Mouse (Mus musculus): ENCODE measurements around the gene Bbip1. TPM values are rescaled to one million over a fixed set of nuclear protein-coding genes. Genes with fewer than 3 reads are reported as not detected.

The Bbip1 gene
- polyA plus RNA-seq, 1 experiment from 2014 or later, result 82.9 TPM

- no peak overlapping the region for H3K9ac ChIP-seq
- 0 out of 2 replicates have a peak, but pooled peaks cover under 1% of the 10 kb centered on the region for H3K4me1 ChIP-seq
- no peak overlapping the region for H3K4me2 ChIP-seq
- no peak overlapping the region for H3K27ac ChIP-seq
- no peaks in the 10 kb centered on the region for H3K27me3 ChIP-seq
- ATAC-seq (ENCODE audit: insufficient number of reproducible peaks, insufficient read depth, low FRiP score, low TSS enrichment, low read depth), result no peak
- H3K4me3 ChIP-seq, result no peak overlapping the region
- H3K36me3 ChIP-seq, result no peaks in the 10 kb centered on the region; the same call in 1 of the 2 replicates
- 86% methylated on average over 4 of the region's 4 CpGs for WGBS
- H3K9me3 ChIP-seq, result no peaks in the 10 kb centered on the region
These were observed 18.1 kb upstream of the Bbip1 start for GRCm38 (mm10) chr19:53962511-53962910.

- H3K36me3 ChIP-seq, result no peaks in the 10 kb centered on the region; the same call in 1 of the 2 replicates
- H3K4me3 ChIP-seq, result no peak overlapping the region
- no peaks in the 10 kb centered on the region for H3K9me3 ChIP-seq
- ATAC-seq (ENCODE audit: insufficient number of reproducible peaks, insufficient read depth, low FRiP score, low TSS enrichment, low read depth), result no peak
- 91% methylated on average over 2 of the region's 2 CpGs for WGBS
- no peak overlapping the region for H3K27ac ChIP-seq
- H3K27me3 ChIP-seq, result no peaks in the 10 kb centered on the region
- H3K4me1 ChIP-seq, result peaks cover 7% of the 10 kb centered on the region
- H3K4me2 ChIP-seq, result no peak overlapping the region
- no peak overlapping the region for H3K9ac ChIP-seq
These were observed 13.1 kb upstream of the Bbip1 start for GRCm38 (mm10) chr19:53957513-53957912.

- H3K4me2 ChIP-seq, result peak overlapping the region; percentile 67
- no peak; the same call in none of the 2 replicates for ATAC-seq (ENCODE audit: insufficient number of reproducible peaks, insufficient read depth, low FRiP score, low TSS enrichment, low read depth)
These were observed 980 bp upstream of the Bbip1 start for GRCm38 (mm10) chr19:53945171-53946042.

GRCm38 (mm10) chr19:53944786-53945169 is 351 bp upstream of the Bbip1 start:
- ATAC-seq (ENCODE audit: insufficient number of reproducible peaks, insufficient read depth, low FRiP score, low TSS enrichment, low read depth), result peak; percentile 59; the same call in 1 of the 2 replicates
- WGBS, result 0% methylated on average over 11 of the region's 47 CpGs

More at GRCm38 (mm10) chr19:53945171-53946042, 980 bp upstream of the Bbip1 start:
- Histone ChIP-seq H3K36me3 (no peaks in the 10 kb centered on the region), H3K4me1 (peaks cover 13% of the 10 kb centered on the region), H3K9ac (peak overlapping the region; percentile 97), H3K9me3 (no peaks in the 10 kb centered on the region), H3K27me3 (no peaks in the 10 kb centered on the region), H3K27ac (peak overlapping the region; percentile 98), H3K4me3 (peak overlapping the region; percentile 96)
- WGBS, result under 1% methylated on average over 67 of the region's 69 CpGs

GRCm38 (mm10) chr19:53942342-53942741 is 2.1 kb downstream of the Bbip1 start:
- Histone ChIP-seq H3K4me1 (peaks cover 11% of the 10 kb centered on the region), H3K4me3 (no peak overlapping the region; the same call in 1 of the 2 replicates), H3K4me2 (no peak overlapping the region), H3K36me3 (peaks cover 11% of the 10 kb centered on the region), H3K27me3 (no peaks in the 10 kb centered on the region), H3K9ac (no peak overlapping the region), H3K27ac (no peak overlapping the region), H3K9me3 (no peaks in the 10 kb centered on the region)
- no peak for ATAC-seq (ENCODE audit: insufficient number of reproducible peaks, insufficient read depth, low FRiP score, low TSS enrichment, low read depth)
- WGBS, result 95% methylated on average over 2 of the region's 2 CpGs

More at GRCm38 (mm10) chr19:53944786-53945169, 351 bp upstream of the Bbip1 start:
- Histone ChIP-seq H3K27ac (peak overlapping the region; percentile 98), H3K36me3 (no peaks in the 10 kb centered on the region), H3K27me3 (no peaks in the 10 kb centered on the region), H3K4me1 (peaks cover 13% of the 10 kb centered on the region), H3K4me2 (peak overlapping the region; percentile 67), H3K9me3 (no peaks in the 10 kb centered on the region), H3K9ac (peak overlapping the region; percentile 97), H3K4me3 (peak overlapping the region; percentile 96)

GRCm38 (mm10) chr19:53941139-53941538 is 3.3 kb downstream of the Bbip1 start:
- H3K4me3 ChIP-seq, result no peak overlapping the region
- H3K4me1 ChIP-seq, result peaks cover 9% of the 10 kb centered on the region
- H3K27me3 ChIP-seq, result no peaks in the 10 kb centered on the region
- no peak overlapping the region for H3K4me2 ChIP-seq
- H3K9ac ChIP-seq, result no peak overlapping the region
- no peak for ATAC-seq (ENCODE audit: insufficient number of reproducible peaks, insufficient read depth, low FRiP score, low TSS enrichment, low read depth)
- H3K27ac ChIP-seq, result no peak overlapping the region
- no peaks in the 10 kb centered on the region for H3K9me3 ChIP-seq
- 93% methylated on average over 4 of the region's 4 CpGs for WGBS
- peaks cover 11% of the 10 kb centered on the region for H3K36me3 ChIP-seq

GRCm38 (mm10) chr19:53939467-53939866 is 5.0 kb downstream of the Bbip1 start:
- Histone ChIP-seq H3K27me3 (no peaks in the 10 kb centered on the region), H3K4me3 (no peak overlapping the region), H3K27ac (no peak overlapping the region), H3K4me1 (peaks cover 5% of the 10 kb centered on the region), H3K36me3 (peaks cover 21% of the 10 kb centered on the region), H3K9ac (no peak overlapping the region), H3K9me3 (no peaks in the 10 kb centered on the region), H3K4me2 (no peak overlapping the region)
- ATAC-seq (ENCODE audit: insufficient number of reproducible peaks, insufficient read depth, low FRiP score, low TSS enrichment, low read depth), result no peak
- 87% methylated on average over 4 of the region's 4 CpGs for WGBS

GRCm38 (mm10) chr19:53934046-53934445 is 10.4 kb downstream of the Bbip1 start:
- no peak for ATAC-seq (ENCODE audit: insufficient number of reproducible peaks, insufficient read depth, low FRiP score, low TSS enrichment, low read depth)
- Histone ChIP-seq H3K36me3 (peaks cover 51% of the 10 kb centered on the region), H3K4me2 (no peak overlapping the region), H3K27me3 (no peaks in the 10 kb centered on the region), H3K4me3 (no peak overlapping the region), H3K27ac (no peak overlapping the region), H3K9ac (no peak overlapping the region), H3K4me1 (no peaks in the 10 kb centered on the region), H3K9me3 (no peaks in the 10 kb centered on the region)

GRCm38 (mm10) chr19:53933050-53933449 is 11.4 kb downstream of the Bbip1 start:
- no peak for ATAC-seq (ENCODE audit: insufficient number of reproducible peaks, insufficient read depth, low FRiP score, low TSS enrichment, low read depth)
- no peak overlapping the region for H3K27ac ChIP-seq
- no peaks in the 10 kb centered on the region for H3K4me1 ChIP-seq
- H3K9me3 ChIP-seq, result no peaks in the 10 kb centered on the region
- no peak overlapping the region for H3K9ac ChIP-seq
- no peak overlapping the region for H3K4me3 ChIP-seq
- peaks cover 51% of the 10 kb centered on the region for H3K36me3 ChIP-seq
- no peaks in the 10 kb centered on the region for H3K27me3 ChIP-seq
- H3K4me2 ChIP-seq, result no peak overlapping the region

GRCm38 (mm10) chr19:53929218-53929617 is 15.2 kb downstream of the Bbip1 start:
- peaks cover 64% of the 10 kb centered on the region for H3K36me3 ChIP-seq
- H3K27ac ChIP-seq, result no peak overlapping the region
- no peak overlapping the region for H3K4me2 ChIP-seq
- ATAC-seq (ENCODE audit: insufficient number of reproducible peaks, insufficient read depth, low FRiP score, low TSS enrichment, low read depth), result no peak
- H3K4me1 ChIP-seq, result no peaks in the 10 kb centered on the region
- no peaks in the 10 kb centered on the region for H3K27me3 ChIP-seq
- H3K9me3 ChIP-seq, result peaks cover 3% of the 10 kb centered on the region; the same call in 1 of the 2 replicates
- no peak overlapping the region for H3K4me3 ChIP-seq
- no peak overlapping the region for H3K9ac ChIP-seq
- 93% methylated on average over 3 of the region's 3 CpGs for WGBS

GRCm38 (mm10) chr19:53926705-53927104 is 17.7 kb downstream of the Bbip1 start:
- Histone ChIP-seq H3K4me2 (no peak overlapping the region), H3K27me3 (no peaks in the 10 kb centered on the region), H3K36me3 (peaks cover 75% of the 10 kb centered on the region), H3K4me3 (no peak overlapping the region), H3K9ac (no peak overlapping the region), H3K4me1 (no peaks in the 10 kb centered on the region), H3K27ac (no peak overlapping the region), H3K9me3 (peaks cover 5% of the 10 kb centered on the region; the same call in 1 of the 2 replicates)
- 87% methylated on average over 1 of the region's 1 CpGs for WGBS
- ATAC-seq (ENCODE audit: insufficient number of reproducible peaks, insufficient read depth, low FRiP score, low TSS enrichment, low read depth), result no peak

GRCm38 (mm10) chr19:53925338-53925751 is 19.1 kb downstream of the Bbip1 start:
- H3K36me3 ChIP-seq, result peaks cover 74% of the 10 kb centered on the region

More at GRCm38 (mm10) chr19:53925338-53925751, 19.1 kb downstream of the Bbip1 start:
- H3K4me2 ChIP-seq, result no peak overlapping the region
- peaks cover 5% of the 10 kb centered on the region; the same call in 1 of the 2 replicates for H3K9me3 ChIP-seq
- H3K9ac ChIP-seq, result no peak overlapping the region
- WGBS, result 87% methylated on average over 2 of the region's 2 CpGs
- no peak overlapping the region for H3K27ac ChIP-seq
- no peaks in the 10 kb centered on the region for H3K27me3 ChIP-seq
- no peak overlapping the region for H3K4me3 ChIP-seq
- no peak for ATAC-seq (ENCODE audit: insufficient number of reproducible peaks, insufficient read depth, low FRiP score, low TSS enrichment, low read depth)
- H3K4me1 ChIP-seq, result no peaks in the 10 kb centered on the region
